Mouse (Mus musculus) right cerebral cortex, postnatal 36 days (tissue): ENCODE data around the gene Akap2.

ENCODE experiments used
- DNase-seq, 2 experiments: peaks; one replicate each; pipeline ENCODE4 v3.0.0; 2022; ENCODE audit warnings: low spot score in 2 of 2, mixed read lengths in 1 of 2

Akap2 gene

GRCm38 (mm10) chr4:57906708-57907107 lies 189.3 kb downstream of the Akap2 start:
- no peak for DNase-seq

- no peak for DNase-seq
These were observed 191.4 kb downstream of the Akap2 start for GRCm38 (mm10) chr4:57908860-57909259.

GRCm38 (mm10) chr4:57913021-57913420 lies 195.6 kb downstream of the Akap2 start:
- DNase-seq, result no peak

GRCm38 (mm10) chr4:57914193-57915190 lies 197.0 kb downstream of the Akap2 start:
- DNase-seq, result no peak

GRCm38 (mm10) chr4:57915216-57915965 lies 197.9 kb downstream of the Akap2 start:
- peak in 1 of 2 experiments; percentile 27 for DNase-seq

- DNase-seq, result no peak
These were observed 198.8 kb downstream of the Akap2 start, which contains the start of gene D630039A03Rik for GRCm38 (mm10) chr4:57916201-57916661. D630039A03Rik (minus strand) TSS chr4:57916297.

- DNase-seq, result no peak
These were observed 199.3 kb downstream of the Akap2 start for GRCm38 (mm10) chr4:57916711-57917110.

- no peak for DNase-seq
These were observed 202.3 kb downstream of the Akap2 start for GRCm38 (mm10) chr4:57919494-57920423.

- no peak for DNase-seq
These were observed 203.1 kb downstream of the Akap2 start for GRCm38 (mm10) chr4:57920522-57920921.

- DNase-seq, result no peak
These were observed 204.7 kb downstream of the Akap2 start for GRCm38 (mm10) chr4:57922171-57922570.

- DNase-seq, result no peak
These were observed 207.2 kb downstream of the Akap2 start for GRCm38 (mm10) chr4:57924556-57925071.

GRCm38 (mm10) chr4:57927464-57928205 lies 210.2 kb downstream of the Akap2 start:
- no peak for DNase-seq

- DNase-seq, result no peak
These were observed 213.2 kb downstream of the Akap2 start for GRCm38 (mm10) chr4:57930559-57931170.

GRCm38 (mm10) chr4:57934181-57934580 lies 216.7 kb downstream of the Akap2 start:
- no peak for DNase-seq

- DNase-seq, result no peak
These were observed 219.8 kb downstream of the Akap2 start for GRCm38 (mm10) chr4:57937292-57937691.

- DNase-seq, result no peak
These were observed 223.2 kb downstream of the Akap2 start for GRCm38 (mm10) chr4:57940631-57941030.

GRCm38 (mm10) chr4:57942892-57943291 lies 225.4 kb downstream of the Akap2 start:
- no peak for DNase-seq
